7 mouse cellular contexts compared by ENCODE assay signal in genomic region chr1:45925131-45925499, GRCm38 (mm10). TPM values are rescaled to one million over a fixed set of nuclear protein-coding genes. Genes with fewer than 3 reads are reported as not detected.
A peak's percentile ranks its signal among the peaks of the same experiment; 100 is the strongest.
DNase-seq lines count a peak whose midpoint lies in the region; ATAC-seq and TF ChIP-seq lines count a peak whose summit lies in the region.

No protein-coding gene starts in this region.

- no peak for TF ChIP-seq CTCF in embryonic fibroblast, embryonic 13.5 days (IDR thresholded peaks at IDR 0.05; ENCODE audit: borderline replicate concordance, insufficient read depth, low read length)

- H3K9me3 ChIP-seq in lung, embryonic 16.5 days (ENCODE audit: control insufficient read depth, low read length): no peaks in the 10 kb centered on the region
- no peaks in the 10 kb centered on the region for H3K9me3 ChIP-seq in limb, embryonic 10.5 days (replicated peaks)
- no peaks in the 10 kb centered on the region for H3K9me3 ChIP-seq in neural tube, embryonic 15.5 days (replicated peaks)

- no peaks in the 10 kb centered on the region for H3K27me3 ChIP-seq in lung, embryonic 16.5 days (ENCODE audit: control insufficient read depth, insufficient read depth, low read depth, low read length)
- peaks cover 38% of the 10 kb centered on the region for H3K27me3 ChIP-seq in limb, embryonic 10.5 days (ENCODE audit: low read depth, poor library complexity, severe bottlenecking)
- H3K27me3 ChIP-seq in neural tube, embryonic 15.5 days (replicated peaks): peaks cover 10% of the 10 kb centered on the region

- peak overlapping the region; percentile 15; the same call in 1 of the 2 replicates for H3K27ac ChIP-seq in lung, embryonic 16.5 days (ENCODE audit: low read length)
- H3K27ac ChIP-seq in embryonic fibroblast, embryonic 13.5 days (ENCODE audit: insufficient read depth, low read length): no peak overlapping the region
- H3K27ac ChIP-seq in limb, embryonic 10.5 days: peak overlapping the region; percentile 61; the same call in 1 of the 2 replicates
- H3K27ac ChIP-seq in neural tube, embryonic 15.5 days (replicated peaks): peak overlapping the region; percentile 28; the same call in 1 of the 2 replicates

- no peaks in the 10 kb centered on the region for H3K36me3 ChIP-seq in lung, embryonic 16.5 days (ENCODE audit: control insufficient read depth, insufficient read depth, low read length)
- H3K36me3 ChIP-seq in limb, embryonic 10.5 days: no peaks in the 10 kb centered on the region
- H3K36me3 ChIP-seq in neural tube, embryonic 15.5 days: no peaks in the 10 kb centered on the region

- peak overlapping the region; percentile 69 for H3K4me3 ChIP-seq in lung, embryonic 16.5 days (ENCODE audit: low read length)
- peak overlapping the region; percentile 78 for H3K4me3 ChIP-seq in embryonic fibroblast, embryonic 13.5 days (ENCODE audit: insufficient read depth, low read length)
- H3K4me3 ChIP-seq in limb, embryonic 10.5 days: peak overlapping the region; percentile 64
- peak overlapping the region; percentile 79 for H3K4me3 ChIP-seq in neural tube, embryonic 15.5 days (replicated peaks)

- no peak for TF ChIP-seq POLR2A in embryonic fibroblast, embryonic 13.5 days (IDR thresholded peaks at IDR 0.05; ENCODE audit: low read depth, low read length)

- peak; percentile 40 for ATAC-seq in lung, embryonic 16.5 days (ENCODE audit: low read depth)
- peak; percentile 57 for ATAC-seq in neural tube, embryonic 15.5 days (ENCODE audit: low FRiP score)

- DNase-seq in lung, adult 18-20 months: no peak
- DNase-seq in limb, embryonic 10.5 days (ENCODE audit: low spot score): no peak
- no peak for DNase-seq in kidney, postnatal 4 days
- no peak for DNase-seq in left cerebral cortex, adult 18-20 months (ENCODE audit: low spot score in 2 of 2)

- H3K9ac ChIP-seq in lung, embryonic 16.5 days (ENCODE audit: low read length): peak overlapping the region; percentile 67
- H3K9ac ChIP-seq in neural tube, embryonic 15.5 days (replicated peaks): peak overlapping the region; percentile 51

- H3K4me2 ChIP-seq in lung, embryonic 16.5 days (ENCODE audit: low read depth, low read length): peak overlapping the region; percentile 88
- peak overlapping the region; percentile 81 for H3K4me2 ChIP-seq in neural tube, embryonic 15.5 days

- H3K4me1 ChIP-seq in lung, embryonic 16.5 days (replicated peaks; ENCODE audit: control insufficient read depth, insufficient read depth, low read length): no peaks in the 10 kb centered on the region
- H3K4me1 ChIP-seq in embryonic fibroblast, embryonic 13.5 days (ENCODE audit: control insufficient read depth, insufficient read depth, low read length): no peaks in the 10 kb centered on the region
- peaks cover 6% of the 10 kb centered on the region for H3K4me1 ChIP-seq in limb, embryonic 10.5 days
- peaks cover 14% of the 10 kb centered on the region for H3K4me1 ChIP-seq in neural tube, embryonic 15.5 days

- WGBS in lung, embryonic 16.5 days: 6% methylated on average over 7 of the region's 7 CpGs
- 16% methylated on average over 7 of the region's 7 CpGs for WGBS in limb, embryonic 10.5 days
- 7% methylated on average over 7 of the region's 7 CpGs for WGBS in neural tube, embryonic 15.5 days

RNA-seq across cellular contexts. Expression of gene Slc40a1, which starts 1.2 kb away (rescaled TPM):
- 41.3 and 42.8 TPM in 2 replicates for polyA plus RNA-seq in lung, embryonic 16.5 days (2015; fragmentation: Nextera tagmentation; extraction: Ambion mirVana)
- 14.3 and 36.9 TPM in 2 replicates for polyA plus RNA-seq in embryonic fibroblast, embryonic 13.5 days (2011; ENCODE audit: insufficient read length, low read depth, missing spikeins)
- 5.0 and 6.6 TPM in 2 replicates for polyA plus RNA-seq in limb, embryonic 10.5 days (2016; fragmentation: Nextera tagmentation; extraction: Ambion mirVana)
- 34.2 and 43.6 TPM in 2 replicates for polyA plus RNA-seq in neural tube, embryonic 15.5 days (2015; fragmentation: Nextera tagmentation; extraction: Ambion mirVana)
- 1 to 10 TPM; 6.9 to 8.0 TPM for total RNA-seq in left cerebral cortex, adult 18-20 months (2021)

RNA-seq across cellular contexts. Expression of gene Gm5269, which starts 35.0 kb away (rescaled TPM):
- not detected in 2 replicates for polyA plus RNA-seq in lung, embryonic 16.5 days (2015; fragmentation: Nextera tagmentation; extraction: Ambion mirVana)
- polyA plus RNA-seq in embryonic fibroblast, embryonic 13.5 days (2011; ENCODE audit: insufficient read length, low read depth, missing spikeins): not detected in 2 replicates
- polyA plus RNA-seq in limb, embryonic 10.5 days (2016; fragmentation: Nextera tagmentation; extraction: Ambion mirVana): not detected in 2 replicates
- polyA plus RNA-seq in neural tube, embryonic 15.5 days (2015; fragmentation: Nextera tagmentation; extraction: Ambion mirVana): not detected in 2 replicates
- total RNA-seq in left cerebral cortex, adult 18-20 months (2021): not detected
